Mouse (Mus musculus): Measurements from ENCODE around the gene Dgkg. TPM values are rescaled to one million over a fixed set of nuclear protein-coding genes. Genes with fewer than 3 reads are reported as not detected.
A peak's percentile ranks its signal among the peaks of the same experiment; 100 is the strongest.

The Dgkg gene
- polyA plus RNA-seq, 1 experiment from 2014 or later: 2.0 TPM

GRCm38 (mm10) chr16:22462220-22462619 is 194.8 kb downstream of the Dgkg start:
- 88% methylated on average over 3 of the region's 3 CpGs for WGBS
- Histone ChIP-seq H3K27ac (no peak overlapping the region), H3K27me3 (replicated peaks) (no peaks in the 10 kb centered on the region), H3K9ac (no peak overlapping the region), H3K36me3 (replicated peaks) (no peaks in the 10 kb centered on the region), H3K4me2 (no peak overlapping the region), H3K9me3 (no peaks in the 10 kb centered on the region), H3K4me1 (no peaks in the 10 kb centered on the region), H3K4me3 (no peak overlapping the region)
- ATAC-seq (replicated peaks): no peak

GRCm38 (mm10) chr16:22461728-22462127 is 195.3 kb downstream of the Dgkg start:
- WGBS: 83% methylated on average over 6 of the region's 6 CpGs
- H3K9ac ChIP-seq: no peak overlapping the region
- no peaks in the 10 kb centered on the region for H3K27me3 ChIP-seq (replicated peaks)
- no peak overlapping the region for H3K4me3 ChIP-seq
- H3K4me1 ChIP-seq: no peaks in the 10 kb centered on the region
- no peak overlapping the region for H3K4me2 ChIP-seq
- ATAC-seq (replicated peaks): no peak
- H3K36me3 ChIP-seq (replicated peaks): no peaks in the 10 kb centered on the region
- H3K9me3 ChIP-seq: no peaks in the 10 kb centered on the region
- no peak overlapping the region for H3K27ac ChIP-seq

- H3K27ac ChIP-seq: no peak overlapping the region
- H3K27me3 ChIP-seq (replicated peaks): no peaks in the 10 kb centered on the region
- WGBS: 80% methylated on average over 1 of the region's 1 CpGs
- no peak overlapping the region for H3K9ac ChIP-seq
- H3K36me3 ChIP-seq (replicated peaks): no peaks in the 10 kb centered on the region
- ATAC-seq (replicated peaks): no peak
- H3K9me3 ChIP-seq: no peaks in the 10 kb centered on the region
- H3K4me1 ChIP-seq: no peaks in the 10 kb centered on the region
- H3K4me3 ChIP-seq: no peak overlapping the region
- no peak overlapping the region for H3K4me2 ChIP-seq
These were observed 196.1 kb downstream of the Dgkg start for GRCm38 (mm10) chr16:22460960-22461359.

- H3K9ac ChIP-seq: no peak overlapping the region
- 79% methylated on average over 9 of the region's 9 CpGs for WGBS
- no peak overlapping the region for H3K4me3 ChIP-seq
- no peaks in the 10 kb centered on the region for H3K4me1 ChIP-seq
- H3K27me3 ChIP-seq (replicated peaks): no peaks in the 10 kb centered on the region
- ATAC-seq (replicated peaks): no peak
- no peaks in the 10 kb centered on the region for H3K36me3 ChIP-seq (replicated peaks)
- no peaks in the 10 kb centered on the region for H3K9me3 ChIP-seq
- H3K27ac ChIP-seq: no peak overlapping the region
- no peak overlapping the region for H3K4me2 ChIP-seq
These were observed 204.9 kb downstream of the Dgkg start for GRCm38 (mm10) chr16:22452082-22452481.

- H3K27me3 ChIP-seq (replicated peaks): 0 out of 2 replicates have a peak, but pooled peaks cover 6% of the 10 kb centered on the region
- no peaks in the 10 kb centered on the region for H3K36me3 ChIP-seq (replicated peaks)
- H3K9me3 ChIP-seq: no peaks in the 10 kb centered on the region
- no peak overlapping the region for H3K9ac ChIP-seq
- 82% methylated on average over 6 of the region's 6 CpGs for WGBS
- H3K4me2 ChIP-seq: no peak overlapping the region
- H3K4me3 ChIP-seq: no peak overlapping the region
- no peak overlapping the region for H3K27ac ChIP-seq
- no peaks in the 10 kb centered on the region for H3K4me1 ChIP-seq
- ATAC-seq (replicated peaks): no peak
These were observed 208.9 kb downstream of the Dgkg start for GRCm38 (mm10) chr16:22448093-22448492.

GRCm38 (mm10) chr16:22444786-22445185 is 212.2 kb downstream of the Dgkg start:
- H3K4me2 ChIP-seq: no peak overlapping the region
- no peak overlapping the region for H3K27ac ChIP-seq
- H3K9me3 ChIP-seq: no peaks in the 10 kb centered on the region
- H3K4me1 ChIP-seq: peaks cover 12% of the 10 kb centered on the region
- 68% methylated on average over 6 of the region's 6 CpGs for WGBS
- H3K9ac ChIP-seq: no peak overlapping the region
- peaks cover 29% of the 10 kb centered on the region for H3K27me3 ChIP-seq (replicated peaks)
- no peaks in the 10 kb centered on the region for H3K36me3 ChIP-seq (replicated peaks)
- no peak overlapping the region for H3K4me3 ChIP-seq
- ATAC-seq (replicated peaks): no peak

GRCm38 (mm10) chr16:22442202-22442601 is 214.8 kb downstream of the Dgkg start:
- ATAC-seq (replicated peaks): no peak
- no peak overlapping the region for H3K4me3 ChIP-seq
- H3K27me3 ChIP-seq (replicated peaks): peaks cover 38% of the 10 kb centered on the region
- H3K9ac ChIP-seq: no peak overlapping the region
- no peaks in the 10 kb centered on the region for H3K9me3 ChIP-seq
- H3K4me1 ChIP-seq: peaks cover 22% of the 10 kb centered on the region
- no peaks in the 10 kb centered on the region for H3K36me3 ChIP-seq (replicated peaks)
- 17% methylated on average over 7 of the region's 7 CpGs for WGBS
- H3K27ac ChIP-seq: no peak overlapping the region
- no peak overlapping the region for H3K4me2 ChIP-seq

- no peak for ATAC-seq (replicated peaks)
- peaks cover 22% of the 10 kb centered on the region for H3K4me1 ChIP-seq
- no peak overlapping the region for H3K27ac ChIP-seq
- whole genome bisulfite sequencing: 91% methylated on average over 4 of the region's 4 CpGs
- H3K9me3 ChIP-seq: no peaks in the 10 kb centered on the region
- H3K4me2 ChIP-seq: no peak overlapping the region
- H3K4me3 ChIP-seq: no peak overlapping the region
- H3K36me3 ChIP-seq (replicated peaks): no peaks in the 10 kb centered on the region
- peaks cover 45% of the 10 kb centered on the region for H3K27me3 ChIP-seq (replicated peaks)
- no peak overlapping the region for H3K9ac ChIP-seq
These were observed 215.7 kb downstream of the Dgkg start for GRCm38 (mm10) chr16:22441317-22441716.

GRCm38 (mm10) chr16:22440269-22440668 is 216.8 kb downstream of the Dgkg start:
- H3K27ac ChIP-seq: peak overlapping the region; percentile 27; the same call in 1 of the 2 replicates
- WGBS: under 1% methylated on average over 18 of the region's 18 CpGs
- ATAC-seq (replicated peaks): peak; percentile 10; the same call in 1 of the 2 replicates

GRCm38 (mm10) chr16:22439499-22440177 is 217.4 kb downstream of the Dgkg start, which contains the start of gene Etv5:
Etv5 (minus strand) TSS chr16:22439719.
- Histone ChIP-seq H3K36me3 (replicated peaks) (no peaks in the 10 kb centered on the region), H3K27me3 (replicated peaks) (peaks cover 60% of the 10 kb centered on the region), H3K4me2 (peak within 1 kb of the TSS; percentile 95), H3K27ac (peak within 1 kb of the TSS; percentile 57), H3K4me1 (peaks cover 24% of the 10 kb centered on the region), H3K9ac (peak within 1 kb of the TSS; percentile 41), H3K4me3 (peak within 1 kb of the TSS; percentile 65), H3K9me3 (no peaks in the 10 kb centered on the region)
- under 1% methylated on average over 63 of the region's 63 CpGs for WGBS
- ATAC-seq (replicated peaks): peak; percentile 99

More at GRCm38 (mm10) chr16:22440269-22440668, 216.8 kb downstream of the Dgkg start:
- peak overlapping the region; percentile 95 for H3K4me2 ChIP-seq
- peak overlapping the region; percentile 26; the same call in 1 of the 2 replicates for H3K9ac ChIP-seq
- H3K4me1 ChIP-seq: peaks cover 22% of the 10 kb centered on the region
- H3K4me3 ChIP-seq: peak overlapping the region; percentile 65
- H3K27me3 ChIP-seq (replicated peaks): peaks cover 54% of the 10 kb centered on the region
- no peaks in the 10 kb centered on the region for H3K36me3 ChIP-seq (replicated peaks)
- no peaks in the 10 kb centered on the region for H3K9me3 ChIP-seq

- H3K27ac ChIP-seq: peak overlapping the region; percentile 57
- no peaks in the 10 kb centered on the region for H3K36me3 ChIP-seq (replicated peaks)
- peak overlapping the region; percentile 95 for H3K4me2 ChIP-seq
- under 1% methylated on average over 59 of the region's 59 CpGs for WGBS
- peak overlapping the region; percentile 65 for H3K4me3 ChIP-seq
- H3K9ac ChIP-seq: peak overlapping the region; percentile 41
- peaks cover 33% of the 10 kb centered on the region for H3K4me1 ChIP-seq
- peaks cover 62% of the 10 kb centered on the region for H3K27me3 ChIP-seq (replicated peaks)
- no peaks in the 10 kb centered on the region for H3K9me3 ChIP-seq
- ATAC-seq (replicated peaks): peak; percentile 45
These were observed 218.3 kb downstream of the Dgkg start for GRCm38 (mm10) chr16:22438441-22439373.

- ATAC-seq (replicated peaks): no peak
- WGBS: 43% methylated on average over 6 of the region's 6 CpGs
- H3K27ac ChIP-seq: no peak overlapping the region
- peaks cover 37% of the 10 kb centered on the region for H3K4me1 ChIP-seq
- H3K4me3 ChIP-seq: no peak overlapping the region
- peaks cover 45% of the 10 kb centered on the region for H3K27me3 ChIP-seq (replicated peaks)
- H3K36me3 ChIP-seq (replicated peaks): no peaks in the 10 kb centered on the region
- H3K9ac ChIP-seq: no peak overlapping the region
- H3K9me3 ChIP-seq: no peaks in the 10 kb centered on the region
- H3K4me2 ChIP-seq: no peak overlapping the region
These were observed 220.9 kb downstream of the Dgkg start for GRCm38 (mm10) chr16:22436106-22436505.
